Mouse (Mus musculus): Measurements from ENCODE around the gene Svopl.
A peak's percentile ranks its signal among the peaks of the same experiment; 100 is the strongest.

GRCm38 (mm10) chr6:38066215-38066614, 19.4 kb upstream of the Svopl start:
- peak; percentile 90 for TF ChIP-seq CTCF (IDR thresholded peaks at IDR 0.05; ENCODE audit: low read depth)
- no peak for TF ChIP-seq EP300 (optimal IDR thresholded peaks at IDR 0.05)

Measured in stomach, postnatal 0 days (tissue).